In the genomic region with DNA sequence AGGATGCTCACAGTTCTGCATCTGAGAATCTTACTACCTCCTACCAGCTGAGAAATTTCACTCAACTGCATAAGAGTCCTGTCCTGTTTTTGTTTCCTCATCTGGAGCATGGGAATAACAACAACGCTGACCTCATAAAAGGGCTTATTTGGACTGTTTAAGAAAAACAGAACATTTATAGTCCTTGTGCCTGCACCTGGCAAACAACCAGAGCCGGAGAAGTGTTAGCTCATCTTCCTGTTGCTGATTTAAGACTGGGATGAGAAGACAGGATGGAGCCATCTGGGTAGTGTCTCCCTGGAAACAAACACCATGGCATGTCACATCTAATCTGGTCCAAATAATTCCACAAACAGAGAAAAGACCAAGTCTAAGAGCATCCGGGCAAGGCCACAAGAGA, we compare ENCODE assay signal across 11 mouse cellular contexts. TPM values are rescaled to one million over a fixed set of nuclear protein-coding genes. Genes with fewer than 3 reads are reported as not detected.
DNase-seq lines count a peak whose midpoint lies in the region; ATAC-seq and TF ChIP-seq lines count a peak whose summit lies in the region.
"Had no signal": no experiment of that assay in that cellular context is flagged by ENCODE, and none has a peak within 500 bp of the region (broad histone marks: within the 10 kb centered on the region; RNA-seq: fewer than 3 reads in every experiment).

No protein-coding gene starts in this region.

- ATAC-seq in midbrain, embryonic 16.5 days: no peak
- ATAC-seq: forebrain, postnatal 0 days had no signal

- 40% methylated on average over 3 of the region's 3 CpGs for WGBS in heart, adult 2 months
- WGBS in midbrain, embryonic 16.5 days: 92% methylated on average over 3 of the region's 3 CpGs

- H3K27ac ChIP-seq in heart, adult 2 months: peak overlapping the region; percentile 33
- H3K27ac ChIP-seq in midbrain, embryonic 16.5 days (ENCODE audit: low read length): no peak overlapping the region

- H3K4me2 ChIP-seq in midbrain, embryonic 16.5 days (ENCODE audit: low read length): no peak overlapping the region

- no peaks in the 10 kb centered on the region for H3K9me3 ChIP-seq in midbrain, embryonic 16.5 days (replicated peaks; ENCODE audit: control insufficient read depth, low read length, poor library complexity, severe bottlenecking)
- H3K9me3 ChIP-seq: G1E had no signal

- H3K9ac ChIP-seq in heart, adult 2 months (ENCODE audit: low read depth, low read length): no peak overlapping the region
- H3K9ac ChIP-seq in midbrain, embryonic 16.5 days (ENCODE audit: low read depth, low read length): no peak overlapping the region
- H3K9ac ChIP-seq: forebrain, postnatal 0 days had no signal

- intact Hi-C loops in left cerebral cortex, postnatal 36 days (cut with DNase I): no loop called here
- intact Hi-C loops in heart, adult 2 months (cut with DNase I): no loop called here

- peaks cover 4% of the 10 kb centered on the region for H3K4me1 ChIP-seq in heart, adult 2 months (ENCODE audit: control insufficient read depth, insufficient read depth, low read length)
- H3K4me1 ChIP-seq in midbrain, embryonic 16.5 days (ENCODE audit: control insufficient read depth, insufficient read depth, low read length): no peaks in the 10 kb centered on the region

- H3K4me3 ChIP-seq in heart, adult 2 months: no peak overlapping the region
- H3K4me3 ChIP-seq in midbrain, embryonic 16.5 days (ENCODE audit: low read depth, low read length): no peak overlapping the region

- H3K79me2 ChIP-seq in heart, adult 2 months (replicated peaks; ENCODE audit: control insufficient read depth, insufficient read depth, low read length): no peaks in the 10 kb centered on the region

- H3K27me3 ChIP-seq in heart, adult 2 months (ENCODE audit: control insufficient read depth, insufficient read depth, low read length): no peaks in the 10 kb centered on the region
- no peaks in the 10 kb centered on the region for H3K27me3 ChIP-seq in midbrain, embryonic 16.5 days (ENCODE audit: control insufficient read depth, insufficient read depth, low read depth, low read length)

- TF ChIP-seq POLR2A in heart, adult 2 months (IDR thresholded peaks at IDR 0.05; ENCODE audit: insufficient read depth, low read depth, low read length): no peak

- peak; percentile 6 to 22 for DNase-seq in left cerebral cortex, adult 9 months (ENCODE audit: low spot score in 2 of 2)
- no peak for DNase-seq in left cerebral cortex, postnatal 36 days (ENCODE audit: low spot score in 2 of 2)
- peak in 1 of 2 experiments; percentile 64 for DNase-seq in heart, adult 2 months
- peak; percentile 47 for DNase-seq in heart, postnatal 4 days
- peak; percentile 64 to 70 for DNase-seq in right cerebral cortex, postnatal 10 days (ENCODE audit: low spot score in 2 of 2)
- DNase-seq in ovary, postnatal 14 days (ENCODE audit: low spot score): no peak
- DNase-seq: forebrain, postnatal 0 days; liver; thymus, postnatal 36 days had no signal

- no peak for TF ChIP-seq EP300 in heart, adult 2 months (IDR thresholded peaks at IDR 0.05; ENCODE audit: insufficient read depth, low read depth, low read length)

- H3K36me3 ChIP-seq in heart, adult 2 months (ENCODE audit: control insufficient read depth, insufficient read depth, low read length): no peaks in the 10 kb centered on the region
- no peaks in the 10 kb centered on the region for H3K36me3 ChIP-seq in midbrain, embryonic 16.5 days (ENCODE audit: control insufficient read depth, insufficient read depth, low read length)
- H3K36me3 ChIP-seq: G1E had no signal

- no peak for TF ChIP-seq CTCF in heart, adult 2 months (IDR thresholded peaks at IDR 0.05)

RNA-seq across cellular contexts. Expression of gene Traf6, which starts 55.3 kb away (rescaled TPM):
- total RNA-seq in left cerebral cortex, postnatal 36 days (2021): 10 to 100 TPM; 10.3 to 11.5 TPM
- total RNA-seq in heart, adult 2 months (2021): 10 to 100 TPM in 1 of 2 experiments, 1 to 10 TPM in 1; 8.3 to 10.8 TPM
- 4.9 and 9.0 TPM in 2 replicates for polyA plus RNA-seq in heart, adult 2 months (2012; rRNA removed)
- total RNA-seq in heart, postnatal 4 days (2021): 10 to 100 TPM; 14.3 to 15.0 TPM
- polyA plus RNA-seq in midbrain, embryonic 16.5 days (2015; fragmentation: Nextera tagmentation; extraction: Ambion mirVana): 5.2 and 6.8 TPM in 2 replicates

Comparison
In these comparisons a context has a peak if more than half of its experiments do, and no peak if none do; other contexts are left out.
1. DNase-seq: peak in left cerebral cortex, adult 9 months (2 of 2), heart, postnatal 4 days (single experiment) and right cerebral cortex, postnatal 10 days (2 of 2); none in left cerebral cortex, postnatal 36 days (0 of 2) and ovary, postnatal 14 days (single experiment).